Mouse (Mus musculus) erythroid progenitor cell, adult 5-6 weeks (primary cell): Measurements from ENCODE around the gene Bmi1. TPM values are rescaled to one million over a fixed set of nuclear protein-coding genes. Genes with fewer than 3 reads are reported as not detected.

Source experiments
- ATAC-seq: replicated peaks from 2 replicates; pipeline ENCODE4 v1.8.0; 2016; ENCODE audit warnings: moderate number of reproducible peaks, mild to moderate bottlenecking, moderate TSS enrichment, inconsistent platforms; ENCODE audit not compliant: poor library complexity, low FRiP score, severe bottlenecking
- total RNA-seq, 2 experiments: library from RNA; stranded (forward) in 1 of 2; stranded (reverse) in 1 of 2; fragments of 150-400 nt in 1 of 2; fragments of 186-747, 209-891 nt in 1 of 2; gene quantifications; 2 replicates each; pipeline versions ENCODE4 v1.2.3 to v1.2.4; 2015 to 2017; ENCODE audit warnings: low replicate concordance in 2 of 2

Bmi1 gene
- total RNA-seq, 2 experiments from 2014 or later, result 2.1 to 9.8 TPM

- ATAC-seq, result no peak
Observed at GRCm38 (mm10) chr2:18713071-18713470, 36.3 kb downstream of the Bmi1 start.

- no peak for ATAC-seq
Observed at GRCm38 (mm10) chr2:18714337-18714736, 37.5 kb downstream of the Bmi1 start.

- ATAC-seq, result no peak
Observed at GRCm38 (mm10) chr2:18718521-18718920, 41.7 kb downstream of the Bmi1 start.

GRCm38 (mm10) chr2:18722208-18722830 lies 45.5 kb downstream of the Bmi1 start:
- ATAC-seq, result no peak

GRCm38 (mm10) chr2:18724462-18724861 lies 47.6 kb downstream of the Bmi1 start:
- ATAC-seq, result no peak

- ATAC-seq, result no peak
Observed at GRCm38 (mm10) chr2:18725880-18726279, 49.1 kb downstream of the Bmi1 start.

- no peak for ATAC-seq
Observed at GRCm38 (mm10) chr2:18731718-18732117, 54.9 kb downstream of the Bmi1 start.

- ATAC-seq, result no peak
Observed at GRCm38 (mm10) chr2:18734394-18735127, 57.7 kb downstream of the Bmi1 start.

Other genes starting within 250 kb of the Bmi1 start
- 54.1 and 73.2 TPM in 2 replicates for gene Commd3, start 4.6 kb upstream of the Bmi1 start, total RNA-seq (2015; ENCODE audit: low replicate concordance)
- gene Commd3, start 4.6 kb upstream of the Bmi1 start, total RNA-seq (2017; ENCODE audit: low replicate concordance), result 25.3 and 44.7 TPM in 2 replicates
- not detected in 2 replicates for gene Spag6, start 17.0 kb downstream of the Bmi1 start, total RNA-seq (2015; ENCODE audit: low replicate concordance)
- gene Spag6, start 17.0 kb downstream of the Bmi1 start, total RNA-seq (2017; ENCODE audit: low replicate concordance), result not detected in 2 replicates